Mouse (Mus musculus) testis, postnatal 10 days (tissue): ENCODE data around the gene Lrp8.

ENCODE experiments used
- DNase-seq: peaks from one replicate; pipeline ENCODE4 v3.0.0; 2021; ENCODE audit warnings: low spot score

Gene Lrp8

GRCm38 (mm10) chr4:107846795-107847194 lies 44.7 kb downstream of the Lrp8 start:
- DNase-seq, result no peak

DNA sequence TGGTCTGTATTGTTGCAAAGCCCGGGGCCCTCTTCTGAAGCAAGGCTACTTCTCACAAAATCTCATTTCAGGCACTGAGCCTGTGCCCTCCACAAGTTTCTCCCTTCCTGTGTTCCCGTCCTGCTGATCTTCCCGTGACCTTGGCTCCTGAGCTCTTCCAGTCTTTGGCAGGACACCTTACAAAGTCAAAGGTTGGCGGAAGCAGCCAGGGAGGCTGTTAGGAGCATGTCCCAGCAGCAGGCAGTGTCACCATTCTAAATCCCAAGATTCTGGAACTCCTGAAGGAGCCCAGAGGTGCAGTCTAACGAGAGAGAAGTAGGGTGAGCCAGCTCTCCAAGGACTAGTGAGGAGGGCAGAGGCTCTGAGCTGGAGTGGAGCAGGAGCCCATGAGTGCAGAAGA lies 46.5 kb downstream of the Lrp8 start:
- DNase-seq, result no peak

GRCm38 (mm10) chr4:107849621-107850020 lies 47.6 kb downstream of the Lrp8 start:
- no peak for DNase-seq

DNA sequence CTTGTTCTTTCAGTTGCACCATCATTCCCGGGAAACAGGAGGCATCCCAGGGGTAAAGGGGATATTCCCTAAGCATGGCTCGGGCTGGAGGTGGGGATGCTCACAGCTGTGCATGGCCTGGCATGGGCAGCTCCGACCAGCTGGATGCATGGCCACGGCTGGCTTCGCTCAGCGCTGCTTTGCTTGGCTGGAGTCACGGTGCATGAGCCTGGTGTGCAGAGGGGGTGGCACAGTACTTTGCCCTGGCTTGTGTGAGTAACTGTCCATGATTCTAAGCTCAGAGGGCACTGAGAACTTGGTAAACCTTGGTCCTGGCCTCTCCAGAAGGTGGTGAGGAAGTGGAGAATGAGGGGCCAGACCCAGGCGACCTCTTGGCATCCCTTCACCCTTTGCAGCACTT lies 48.0 kb downstream of the Lrp8 start:
- DNase-seq, result no peak

DNA sequence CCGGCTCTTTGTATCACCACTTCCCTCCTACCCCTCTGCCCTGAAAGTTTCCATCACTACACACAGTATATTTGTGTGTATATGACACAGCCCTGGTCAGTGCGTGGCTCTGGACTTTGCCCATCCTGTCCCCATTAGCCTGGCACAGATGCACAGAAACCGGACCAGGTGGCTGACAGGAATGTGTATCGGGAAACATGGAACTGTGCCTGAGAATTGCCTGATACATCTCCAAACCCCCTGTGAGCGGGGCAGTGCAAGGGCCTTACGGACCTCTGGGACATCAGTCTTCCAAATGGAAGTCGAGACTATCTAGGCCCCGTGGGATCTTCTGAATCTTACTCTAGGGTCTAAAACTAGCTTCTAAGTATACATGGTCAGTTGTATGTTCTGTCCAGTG lies 51.3 kb downstream of the Lrp8 start:
- no peak for DNase-seq

GRCm38 (mm10) chr4:107853836-107854235 lies 51.8 kb downstream of the Lrp8 start:
- DNase-seq, result no peak

DNA sequence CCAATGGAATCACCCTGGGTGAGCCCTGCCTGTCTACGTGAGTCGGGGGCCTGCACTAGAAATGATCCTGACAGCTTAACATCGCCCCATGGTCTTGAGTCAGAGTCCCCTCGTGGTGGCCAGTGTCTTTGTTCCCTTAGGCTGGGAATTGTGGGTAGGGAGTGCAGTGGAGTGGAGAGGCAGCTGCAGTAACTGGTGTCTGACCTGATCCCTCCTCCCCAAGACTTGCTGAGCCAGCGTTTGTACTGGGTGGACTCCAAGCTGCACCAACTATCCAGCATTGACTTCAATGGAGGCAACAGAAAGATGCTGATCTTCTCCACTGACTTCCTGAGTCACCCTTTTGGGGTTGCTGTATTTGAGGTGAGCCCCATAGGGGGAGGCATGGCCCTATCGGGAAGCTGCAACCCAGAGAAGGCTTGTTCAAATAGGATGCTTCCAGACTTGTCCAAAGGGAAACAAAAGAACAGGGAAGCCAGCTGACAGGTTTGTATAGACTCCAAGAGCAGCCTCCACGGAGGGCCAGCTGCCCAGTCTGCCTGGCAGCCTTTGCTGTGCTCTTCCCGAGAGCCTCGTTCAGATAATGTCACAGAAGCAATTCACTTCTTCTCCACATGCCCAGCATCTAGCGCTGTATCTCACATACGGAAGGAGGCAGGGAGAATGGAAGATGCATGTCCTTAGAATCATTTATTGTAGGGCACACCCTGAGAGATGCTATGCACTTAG lies 55.1 kb downstream of the Lrp8 start:
- no peak for DNase-seq

GRCm38 (mm10) chr4:107858995-107859394 lies 56.9 kb downstream of the Lrp8 start:
- DNase-seq, result no peak

DNA sequence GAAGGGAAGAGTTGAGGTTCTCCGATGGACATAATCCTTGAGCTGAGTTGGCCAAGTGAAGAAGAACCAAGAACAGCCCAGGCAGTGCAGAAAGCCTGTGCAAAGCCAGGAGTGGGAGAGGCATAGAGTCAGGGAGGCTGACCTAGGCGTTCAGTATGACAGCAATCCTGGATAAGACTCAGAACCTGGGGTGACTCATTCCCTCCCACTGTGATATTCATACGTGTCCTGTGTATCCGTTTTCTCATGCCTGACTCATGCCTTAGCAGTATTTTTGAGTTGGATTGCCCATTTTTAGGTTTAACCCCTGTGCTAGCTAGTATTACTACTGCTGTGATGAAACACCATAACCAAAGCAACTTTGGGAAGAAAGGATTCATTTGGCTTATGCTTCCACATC lies 62.8 kb downstream of the Lrp8 start:
- DNase-seq, result no peak

- peak; percentile 99 for DNase-seq
Measured at GRCm38 (mm10) chr4:107879254-107880050, 77.4 kb downstream of the Lrp8 start, which contains the start of gene Magoh. Magoh (plus strand) TSS chr4:107879755.

DNA sequence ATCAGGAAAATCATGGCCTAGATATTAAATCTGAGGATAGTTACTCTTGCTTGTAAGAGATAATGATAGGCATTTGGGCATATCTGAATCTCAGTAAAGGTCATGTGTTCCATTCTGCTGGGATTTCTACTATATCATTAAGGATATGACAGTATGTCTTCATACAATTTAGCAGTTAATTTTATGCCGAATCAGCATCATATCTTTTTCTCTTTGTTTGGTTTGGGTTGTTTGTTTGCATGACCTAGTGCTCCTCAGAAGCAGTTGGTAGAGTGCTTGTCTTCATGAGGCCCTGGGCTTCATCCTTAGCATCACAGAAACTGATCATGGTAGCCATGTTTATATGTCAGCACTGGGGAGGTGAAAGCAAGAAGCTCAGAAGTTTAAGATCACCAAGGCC lies 79.6 kb downstream of the Lrp8 start:
- DNase-seq, result no peak

DNA sequence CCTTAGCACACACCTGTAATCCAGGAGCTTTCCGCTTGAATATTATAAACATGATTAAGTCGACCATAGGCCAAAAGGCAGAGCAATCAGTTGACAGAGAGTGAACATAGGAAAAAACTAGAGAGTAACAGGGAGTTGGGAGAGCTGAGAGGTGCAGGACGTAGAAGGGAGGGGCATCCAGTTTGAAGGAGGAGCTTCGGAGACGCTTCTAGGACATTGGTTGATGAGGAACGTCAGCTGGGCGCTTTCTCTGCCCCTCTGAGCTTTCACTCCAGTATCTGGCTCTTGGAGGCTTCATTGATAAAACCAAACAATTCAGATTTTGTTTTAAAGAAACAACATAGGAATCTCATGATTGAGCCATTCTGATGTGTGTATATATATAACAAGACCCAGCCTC lies 84.3 kb downstream of the Lrp8 start:
- no peak for DNase-seq

DNA sequence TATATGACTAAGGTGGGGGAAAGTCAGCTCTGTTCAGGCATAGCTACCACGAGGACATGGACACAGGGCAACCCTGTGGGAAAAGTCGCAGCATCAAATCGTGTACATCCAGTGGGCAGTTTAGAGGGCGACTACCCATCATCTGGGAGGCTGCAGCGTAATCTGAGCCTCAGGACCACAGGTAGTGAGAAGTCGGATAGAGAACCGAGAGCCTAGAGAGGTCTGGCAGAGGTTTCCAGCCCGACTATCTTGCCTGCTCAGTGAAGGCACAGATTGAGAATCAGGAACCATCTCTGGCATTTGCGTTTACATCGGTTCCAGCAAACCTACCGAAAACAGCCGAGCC lies 87.3 kb downstream of the Lrp8 start:
- no peak for DNase-seq

DNA sequence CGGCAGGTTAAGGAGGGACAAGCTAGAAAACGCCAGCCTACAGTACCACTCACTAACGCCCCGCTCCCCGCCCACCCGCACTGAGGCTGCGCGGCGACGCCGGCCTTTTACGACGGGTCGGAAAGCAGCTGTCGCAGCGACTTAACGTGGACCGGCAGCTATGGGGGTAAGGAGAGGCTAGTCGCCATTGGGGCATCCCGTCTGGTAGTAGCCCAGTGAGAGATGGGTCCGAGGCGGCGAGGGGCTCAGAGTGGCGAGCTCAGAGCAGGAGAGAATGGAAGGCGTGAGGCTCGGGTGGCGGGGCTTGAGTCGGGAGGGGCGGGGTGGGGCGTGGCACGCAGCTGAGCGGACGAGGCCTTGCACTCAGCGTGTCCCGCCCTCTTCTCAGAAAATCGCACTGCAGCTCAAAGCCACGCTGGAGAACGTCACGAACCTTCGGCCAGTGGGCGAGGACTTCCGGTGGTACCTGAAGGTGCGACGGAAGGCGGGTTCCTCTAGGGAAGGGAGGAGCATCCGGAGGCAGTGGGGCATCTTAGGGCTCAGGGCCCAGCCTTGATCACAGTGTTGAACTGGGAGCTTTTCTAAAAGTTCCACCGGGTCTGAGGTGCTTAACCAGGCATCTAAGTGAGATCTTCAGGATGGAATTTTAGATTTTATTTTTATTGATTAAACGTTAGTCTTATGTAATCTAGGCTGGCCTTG lies 87.8 kb downstream of the Lrp8 start, which contains the start of gene 0610037L13Rik:
TSS of gene 0610037L13Rik (plus strand) at position 83 of the 702 bp plus-strand sequence.
- DNase-seq, result peak; percentile 96

- no peak for DNase-seq
Measured at GRCm38 (mm10) chr4:107892663-107893062, 90.6 kb downstream of the Lrp8 start.

DNA sequence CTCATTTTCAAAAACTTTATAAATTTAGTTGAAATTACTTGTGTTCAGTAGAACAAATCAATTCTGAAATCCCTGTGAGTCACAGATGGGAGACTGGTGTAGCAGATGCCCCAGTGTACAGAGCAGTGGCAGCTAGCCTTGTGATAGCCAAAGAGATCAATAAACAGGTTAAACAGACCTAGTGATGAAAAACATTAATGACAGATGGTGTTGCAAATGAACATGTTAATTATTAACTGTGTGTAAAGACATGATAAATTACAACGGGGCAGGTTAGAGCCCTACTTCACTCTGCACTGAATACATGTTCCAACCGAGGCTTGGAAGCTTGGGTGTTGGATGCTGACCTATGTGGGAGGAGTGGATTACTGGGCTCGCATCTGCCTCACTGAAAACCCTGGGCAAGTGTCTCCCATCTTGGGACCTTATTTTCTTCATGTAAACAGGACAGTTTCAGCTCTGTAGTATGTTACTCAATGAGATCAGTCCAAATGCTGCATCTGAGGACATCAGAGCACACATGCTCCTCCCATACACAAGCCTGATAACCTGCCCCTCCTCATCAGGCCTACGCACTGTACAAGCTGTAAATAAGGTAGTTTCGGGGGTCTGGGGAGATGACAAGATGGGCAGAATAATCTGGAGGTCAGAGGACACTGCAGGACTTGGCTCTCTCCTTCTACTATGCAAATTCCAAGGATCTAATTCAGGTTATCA lies 97.3 kb downstream of the Lrp8 start:
- DNase-seq, result no peak

DNA sequence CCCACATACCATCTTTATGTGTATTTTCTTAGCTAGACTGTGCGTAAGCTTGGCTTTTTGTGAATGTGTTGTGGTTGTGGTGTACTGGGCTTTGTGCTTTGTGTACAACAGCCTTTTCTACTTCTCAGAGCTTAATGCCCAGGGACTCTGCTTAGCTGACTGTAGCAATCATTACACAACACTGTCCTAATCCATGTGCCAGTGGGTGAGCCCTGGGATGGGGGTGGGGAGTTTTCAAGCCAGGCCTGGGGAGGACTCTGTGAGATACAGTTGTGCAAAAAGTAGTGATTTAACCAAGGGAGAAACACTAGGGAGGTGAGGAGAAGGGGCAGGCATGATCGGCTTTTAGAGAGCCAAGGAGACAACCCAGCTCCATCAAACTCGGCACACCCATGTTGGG lies 98.1 kb downstream of the Lrp8 start:
- DNase-seq, result no peak

GRCm38 (mm10) chr4:107904252-107904651 lies 102.2 kb downstream of the Lrp8 start:
- DNase-seq, result no peak

- DNase-seq, result no peak
Measured at GRCm38 (mm10) chr4:107906561-107906960, 104.5 kb downstream of the Lrp8 start.

- no peak for DNase-seq
Measured at GRCm38 (mm10) chr4:107910020-107910419, 108.0 kb downstream of the Lrp8 start.

GRCm38 (mm10) chr4:107920336-107920735 lies 118.3 kb downstream of the Lrp8 start:
- DNase-seq, result no peak

DNA sequence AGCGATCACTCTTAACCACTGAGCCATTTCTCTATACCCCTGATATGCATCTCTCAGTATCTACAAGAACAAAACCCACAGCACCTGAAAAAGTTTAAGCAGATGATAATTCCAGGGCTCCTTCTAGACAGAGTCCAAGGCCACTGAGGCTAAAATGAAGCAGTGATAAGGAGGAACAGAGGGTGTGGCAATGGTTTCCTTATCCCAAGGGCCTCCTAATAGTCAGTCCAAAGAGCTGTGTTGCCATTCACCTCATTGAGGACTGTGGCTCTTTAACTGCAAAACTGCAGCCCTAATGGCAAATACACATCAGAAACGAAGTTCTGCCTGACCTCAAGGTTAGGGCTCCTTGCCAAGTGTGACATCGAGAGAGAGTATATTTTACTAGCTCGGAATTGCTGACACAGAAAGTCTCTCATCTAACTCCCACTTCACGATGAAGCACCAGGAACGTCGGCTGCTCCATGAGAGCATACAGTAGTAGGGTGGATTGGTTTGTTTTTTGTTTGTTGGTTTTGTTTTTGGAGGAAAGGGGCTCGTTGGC lies 119.2 kb downstream of the Lrp8 start:
- DNase-seq, result peak; percentile 64
